Mouse (Mus musculus) frontal cortex, postnatal 36 days (tissue): ENCODE measurements at regions not wholly inside any gene's neighbourhood (a gene's known extent, or its start where the extent isn't known, plus 50 kb on each side); places are given as distances from the start of the nearest gene placed in this dataset.

Experiments
- DNase-seq, 2 experiments: peaks; one replicate each; pipeline ENCODE4 v3.0.0; 2022; ENCODE audit warnings: low spot score in 2 of 2

DNA sequence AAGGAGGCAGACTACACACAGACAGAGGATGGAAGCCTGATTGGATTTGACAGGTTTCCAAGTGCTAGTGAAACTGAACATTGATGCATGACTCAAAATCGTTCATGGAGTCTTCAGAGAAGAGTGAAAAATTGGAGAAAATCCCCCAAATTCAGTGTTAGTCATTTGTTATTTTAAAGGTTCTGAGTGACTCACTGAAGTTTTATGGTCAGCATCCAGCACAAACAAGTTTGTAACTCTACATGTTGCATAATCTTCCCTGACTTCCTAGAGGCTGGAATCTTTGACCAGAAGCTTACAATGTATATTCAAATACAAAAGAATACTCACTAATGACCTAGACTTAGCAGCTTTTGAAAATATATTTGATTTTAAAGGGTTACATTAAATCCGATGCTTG lies 224.3 kb upstream of the Pot1a start:
- DNase-seq = no peak

DNA sequence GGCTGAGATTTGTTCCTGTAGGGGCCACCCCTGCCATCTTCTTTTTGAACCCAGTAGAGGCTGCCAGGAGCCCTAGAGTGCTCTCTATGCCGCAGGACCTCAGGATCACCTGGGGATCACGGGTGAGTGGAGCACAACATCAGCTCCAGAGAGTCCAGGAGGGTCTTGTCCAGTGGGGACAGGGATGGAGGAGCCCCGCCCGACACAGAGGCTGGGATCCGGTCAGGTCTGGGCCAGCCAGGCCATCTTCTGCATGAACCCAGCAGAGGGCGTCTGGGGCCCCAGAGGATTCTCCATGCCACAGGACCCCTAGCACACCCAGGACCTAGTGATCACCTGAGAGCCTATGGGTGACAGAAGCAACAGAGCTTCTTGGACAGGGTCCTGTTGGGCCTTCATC lies 206.3 kb upstream of the Pot1a start:
- no peak for DNase-seq

DNA sequence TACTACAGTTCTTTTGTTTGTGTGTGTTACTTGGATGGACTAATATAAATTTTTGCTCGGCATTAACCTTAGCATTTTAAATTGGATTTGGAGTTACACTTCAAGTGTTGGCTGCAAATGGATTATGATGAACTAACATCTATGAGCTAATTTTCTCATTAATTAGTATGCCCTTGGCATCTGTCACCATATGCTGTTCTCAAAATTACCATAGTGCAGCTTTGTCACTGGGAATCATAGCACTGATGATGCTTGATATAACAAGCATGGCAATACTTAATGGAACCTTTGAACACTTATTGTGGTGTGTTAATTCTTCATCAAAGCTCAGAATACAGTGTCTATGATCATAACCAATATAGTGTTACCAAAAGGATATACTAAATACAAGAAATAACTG lies 185.0 kb upstream of the Pot1a start:
- no peak for DNase-seq

DNA sequence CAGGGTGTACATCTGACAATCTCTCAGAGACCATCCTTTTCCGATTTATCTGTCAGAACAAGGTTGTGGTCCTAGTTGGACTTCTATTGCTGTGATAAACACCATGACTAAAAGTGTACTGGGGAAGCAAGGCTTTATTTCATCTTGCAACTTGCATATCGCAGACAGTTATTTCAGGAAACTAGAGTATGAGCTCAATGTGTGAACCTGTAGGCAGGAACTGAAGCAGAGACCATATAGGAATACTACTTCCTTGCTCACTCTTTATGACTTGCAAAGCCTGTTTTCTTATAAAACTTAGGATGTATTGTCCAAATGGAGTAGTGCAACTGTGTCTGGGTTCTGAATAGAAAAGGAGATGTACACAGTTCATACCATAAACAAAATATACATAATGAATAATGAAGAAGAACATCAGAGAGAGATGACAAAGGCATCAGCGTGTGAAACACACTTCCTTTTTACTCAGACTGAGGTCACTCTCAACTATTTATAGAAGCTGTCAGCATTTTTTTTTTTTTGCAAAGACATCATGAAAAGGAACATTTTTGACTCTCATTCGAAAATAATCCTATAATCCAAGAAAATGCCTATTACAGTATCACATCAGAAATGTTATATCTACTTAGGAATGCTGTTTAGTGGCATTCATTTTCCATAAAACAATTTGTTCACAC lies 169.3 kb upstream of the Pot1a start:
- no peak for DNase-seq

DNA sequence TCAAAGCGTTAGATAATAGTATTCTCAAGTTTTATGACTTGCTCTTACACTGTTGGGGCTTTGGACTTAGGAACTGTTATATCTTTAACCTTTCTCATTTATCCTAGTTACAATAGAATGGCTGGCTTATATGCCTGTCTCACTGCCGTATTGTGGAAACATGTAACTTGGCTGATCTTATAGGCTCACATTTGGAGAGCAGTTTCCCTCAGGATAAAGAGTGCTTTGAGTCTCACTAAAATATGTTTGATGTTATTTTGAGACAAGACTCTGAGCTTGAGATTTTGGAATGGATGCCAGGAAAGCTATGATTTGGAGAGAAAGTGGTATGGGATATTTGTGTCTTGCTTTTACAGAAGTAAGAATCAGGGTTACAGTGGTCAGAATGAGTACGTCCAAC lies 156.4 kb upstream of the Pot1a start:
- peak in 1 of 2 experiments; percentile 6 for DNase-seq

DNA sequence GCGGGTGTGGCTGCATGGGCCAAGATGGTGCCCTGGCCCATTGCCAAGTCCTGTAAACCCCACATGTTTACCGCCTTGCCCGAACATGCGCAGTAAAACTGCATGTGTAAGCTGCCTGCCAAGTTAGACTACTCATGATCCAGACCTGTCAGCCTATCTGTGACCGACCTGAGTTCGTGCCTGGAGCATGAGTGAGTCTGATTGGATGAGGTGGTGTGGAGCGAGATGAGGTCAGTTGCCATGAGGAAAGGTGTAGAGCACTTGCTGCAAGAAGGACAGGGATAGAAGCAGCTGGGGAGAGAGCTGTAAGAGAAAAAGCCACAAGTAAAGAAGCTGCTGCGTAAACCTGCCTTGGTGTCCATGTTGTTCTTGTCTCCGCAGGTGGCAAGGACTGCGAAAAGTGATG lies 122.1 kb upstream of the Pot1a start:
- no peak for DNase-seq

DNA sequence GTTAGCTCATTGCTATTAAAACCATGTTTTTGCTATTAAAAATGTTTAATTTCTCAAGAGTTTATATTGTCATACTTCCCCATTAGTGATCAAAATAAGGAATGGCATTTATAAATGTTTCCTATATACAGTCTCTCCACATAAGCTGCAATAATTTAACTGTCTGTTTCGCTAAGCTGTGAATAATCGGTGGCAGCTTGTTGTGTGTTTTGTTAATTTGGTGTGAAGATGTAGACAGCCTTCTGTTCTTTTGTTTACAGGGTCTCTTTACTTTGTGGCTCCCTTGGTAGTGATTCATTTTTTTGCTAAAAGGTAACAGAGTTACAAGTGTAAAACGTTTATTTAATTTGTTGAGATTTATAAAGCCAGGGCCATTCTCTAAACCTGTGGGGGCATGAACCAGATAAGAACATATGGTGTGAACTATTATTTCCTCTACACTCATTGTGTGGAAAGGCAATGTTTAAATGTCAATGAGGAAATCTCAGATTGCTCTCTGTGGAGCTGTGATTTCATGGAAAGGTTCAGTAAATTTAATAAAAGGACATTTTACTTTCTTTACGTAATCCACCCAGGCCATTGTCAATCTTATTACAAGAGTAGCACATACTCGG lies 108.9 kb upstream of the Pot1a start:
- DNase-seq = no peak

DNA sequence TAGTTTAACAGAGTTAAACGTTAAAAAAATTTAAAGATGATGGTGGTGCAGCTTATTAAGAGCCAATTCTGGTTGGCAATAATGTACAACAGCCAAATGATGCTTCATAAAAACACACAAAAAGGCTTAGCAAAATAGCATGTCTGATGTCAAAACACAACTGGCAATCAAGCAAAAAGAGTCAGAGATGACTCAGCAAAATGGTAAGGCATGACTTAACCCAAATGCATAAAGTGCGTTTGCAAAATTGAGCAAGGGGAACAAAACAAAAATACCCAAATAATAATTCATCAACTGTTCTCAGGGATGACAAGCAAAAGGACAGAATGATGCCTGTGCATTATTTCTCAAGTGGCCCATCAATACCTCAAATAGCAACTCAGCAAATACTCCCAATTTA lies 105.1 kb upstream of the Pot1a start:
- DNase-seq = no peak

DNA sequence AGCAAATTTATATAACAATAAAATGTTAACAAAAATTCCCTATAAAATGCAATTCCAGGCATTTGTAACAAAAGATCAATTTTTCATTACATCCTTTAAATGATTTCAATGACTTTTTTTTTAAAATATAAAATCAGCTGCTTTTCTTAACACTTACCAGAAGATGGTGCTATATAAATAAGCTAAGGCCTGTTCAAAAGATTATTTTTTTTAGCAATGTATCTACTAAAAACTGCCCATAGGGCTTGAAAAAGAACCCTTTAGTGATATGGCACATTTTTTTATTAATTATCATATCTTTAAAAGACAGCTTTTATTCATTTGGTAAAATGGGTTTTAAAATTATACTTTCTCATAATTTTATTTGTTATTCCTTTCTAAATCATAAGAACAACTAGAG lies 90.9 kb upstream of the Pot1a start:
- DNase-seq = no peak

DNA sequence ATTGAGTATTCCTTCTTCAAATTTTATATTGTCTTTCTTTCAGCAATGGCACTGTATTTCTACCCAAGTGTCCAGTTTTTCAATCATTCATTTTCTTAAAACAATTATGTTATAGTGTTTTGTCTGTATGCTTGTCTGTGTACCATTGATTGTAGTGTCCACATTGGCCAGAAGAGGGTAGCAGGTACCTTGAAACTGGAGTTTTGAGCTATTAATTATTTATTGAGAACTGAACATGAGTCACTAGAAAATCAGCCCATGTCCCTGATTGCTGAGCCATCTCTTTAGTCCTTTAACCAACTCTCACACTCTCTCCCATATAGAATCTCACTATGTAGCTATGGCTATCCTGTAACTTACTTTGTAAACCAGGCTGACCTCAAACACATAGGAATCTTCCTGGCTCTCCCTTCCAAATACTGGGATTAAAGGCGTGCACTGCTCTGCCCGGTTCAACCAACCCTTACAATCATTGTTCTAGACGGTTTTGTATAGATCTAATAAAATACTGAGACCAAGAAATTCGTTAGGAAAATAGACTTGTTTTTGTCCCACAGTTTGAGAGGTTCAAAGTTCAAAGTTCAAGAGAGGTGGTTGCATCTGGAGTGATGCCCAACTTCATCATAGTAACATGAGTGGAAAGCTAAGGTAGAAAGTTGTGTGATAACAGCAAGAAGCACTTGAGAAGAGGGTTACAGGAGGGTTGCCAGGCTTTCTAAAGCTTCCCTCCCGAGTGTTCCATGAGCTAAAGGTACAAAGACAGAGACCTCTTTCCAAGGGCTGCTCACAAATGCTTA lies 85.6 kb upstream of the Pot1a start:
- DNase-seq = no peak

DNA sequence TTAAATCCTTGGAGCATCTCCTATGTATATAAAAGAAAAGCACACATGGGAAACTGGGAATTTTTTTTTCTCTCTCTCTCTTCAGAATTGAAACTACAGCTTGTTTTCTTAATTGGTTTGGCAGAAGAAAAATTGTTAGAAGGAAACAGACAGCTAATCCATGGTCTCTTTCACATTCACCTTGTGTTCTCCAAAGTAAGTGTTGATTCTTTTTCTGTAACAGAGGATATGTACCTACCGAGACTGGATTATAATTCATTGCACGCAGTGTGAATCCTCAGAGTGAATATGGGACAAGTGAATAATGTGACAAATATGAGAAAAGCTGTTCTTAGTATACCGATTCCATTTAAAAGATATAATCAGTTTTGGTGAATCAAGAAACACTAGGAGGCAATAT lies 58.9 kb upstream of the Pot1a start:
- DNase-seq = no peak
